Mouse (Mus musculus): Measurements from ENCODE around the gene Strbp. TPM values are rescaled to one million over a fixed set of nuclear protein-coding genes. Genes with fewer than 3 reads are reported as not detected.
"Not testable (repeated sequence)": the region's sequence is repeated elsewhere in the genome, so short reads cannot be mapped to it uniquely, and the experiment has no call there.

Strbp gene
- polyA plus RNA-seq, 1 experiment from 2014 or later = 33.4 TPM

DNA sequence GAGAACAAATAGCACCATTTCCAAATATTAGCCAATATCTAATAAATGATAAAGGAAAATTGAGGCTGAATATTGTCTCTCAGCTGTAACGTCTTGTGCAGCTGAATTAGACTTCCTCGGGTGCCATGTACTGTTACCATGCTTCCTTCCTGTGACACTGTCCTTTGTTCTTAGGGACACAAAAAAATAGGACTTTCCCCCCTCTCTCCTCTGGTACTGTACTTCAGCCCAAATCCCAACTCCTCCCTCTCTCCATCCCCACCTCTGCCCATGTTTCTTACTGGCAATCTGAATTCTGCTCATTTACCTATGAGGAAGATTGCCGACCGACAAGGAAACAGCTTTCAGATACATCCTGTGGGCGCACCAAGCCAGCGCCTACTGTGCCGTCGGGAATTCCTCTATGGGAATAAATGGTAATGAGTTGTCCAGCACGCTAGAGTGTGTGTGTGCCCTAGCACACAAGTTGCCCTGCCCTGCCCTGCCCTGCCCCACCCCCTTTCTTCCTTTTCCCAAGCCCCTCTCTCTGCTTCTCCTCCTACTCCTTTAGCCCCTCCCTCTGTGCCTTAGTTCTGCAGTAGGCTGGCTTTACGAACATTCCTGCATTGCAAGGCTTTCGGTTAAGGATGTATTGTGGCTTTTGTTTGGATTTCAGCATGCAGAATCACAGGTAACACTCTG, 187.5 kb downstream of the Strbp start, which contains the start of gene Gpr21:
Gpr21 (plus strand) TSS at position 303 of the 681 bp plus-strand sequence.
- H3K9me3 ChIP-seq (ENCODE audit: control insufficient read depth, low read length) = no peaks in the 10 kb centered on the region
- peak within 1 kb of the TSS; percentile 43 for H3K4me2 ChIP-seq (ENCODE audit: low read depth, low read length)
- 0 out of 2 replicates have a peak within 1 kb of the TSS, but pooled peaks have one; percentile 22 for H3K27ac ChIP-seq (ENCODE audit: low read length)
- peak; percentile 67 for ATAC-seq (ENCODE audit: low read depth)
- peak within 1 kb of the TSS; percentile 31 for H3K4me3 ChIP-seq (ENCODE audit: low read length)
- WGBS = 33% methylated on average over 11 of the region's 11 CpGs
- no peaks in the 10 kb centered on the region for H3K27me3 ChIP-seq (ENCODE audit: control insufficient read depth, insufficient read depth, low read depth, low read length)
- H3K36me3 ChIP-seq (ENCODE audit: control insufficient read depth, insufficient read depth, low read length) = peaks cover 8% of the 10 kb centered on the region; the same call in 1 of the 2 replicates
- H3K4me1 ChIP-seq (replicated peaks; ENCODE audit: control insufficient read depth, insufficient read depth, low read length) = peaks cover 4% of the 10 kb centered on the region
- H3K9ac ChIP-seq (ENCODE audit: low read length) = peak within 1 kb of the TSS; percentile 32; the same call in 1 of the 2 replicates

- H3K9me3 ChIP-seq (ENCODE audit: control insufficient read depth, low read length) = no peaks in the 10 kb centered on the region
- WGBS = 86% methylated on average over 4 of the region's 4 CpGs
- no peaks in the 10 kb centered on the region for H3K27me3 ChIP-seq (ENCODE audit: control insufficient read depth, insufficient read depth, low read depth, low read length)
- no peaks in the 10 kb centered on the region; the same call in 1 of the 2 replicates for H3K4me1 ChIP-seq (replicated peaks; ENCODE audit: control insufficient read depth, insufficient read depth, low read length)
- peaks cover 8% of the 10 kb centered on the region; the same call in 1 of the 2 replicates for H3K36me3 ChIP-seq (ENCODE audit: control insufficient read depth, insufficient read depth, low read length)
- H3K4me3 ChIP-seq (ENCODE audit: low read length) = no peak overlapping the region
- ATAC-seq (ENCODE audit: low read depth) = no peak
- no peak overlapping the region for H3K9ac ChIP-seq (ENCODE audit: low read length)
- no peak overlapping the region for H3K4me2 ChIP-seq (ENCODE audit: low read depth, low read length)
- no peak overlapping the region for H3K27ac ChIP-seq (ENCODE audit: low read length)
Observed at GRCm38 (mm10) chr2:37511134-37511901, 192.3 kb downstream of the Strbp start.

DNA sequence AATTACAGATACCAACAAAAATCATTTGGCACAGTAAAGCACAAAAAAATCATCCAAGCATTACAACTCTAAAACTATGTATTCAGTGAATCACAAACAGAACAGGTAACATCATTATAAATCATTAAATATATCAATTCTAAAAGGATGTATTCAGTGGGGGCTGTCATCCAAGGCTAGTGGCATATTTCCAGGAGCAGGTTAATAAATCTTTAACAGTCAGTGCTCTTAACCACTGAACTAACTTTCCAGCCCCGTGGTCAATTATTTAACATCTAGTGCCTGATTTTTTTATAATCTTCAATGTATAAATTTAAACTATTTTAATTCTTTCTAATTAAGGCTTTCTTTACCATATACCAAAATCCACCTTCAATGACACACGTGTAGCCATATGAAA, 197.8 kb downstream of the Strbp start:
- 83% methylated on average over 2 of the region's 2 CpGs for WGBS
- ATAC-seq (ENCODE audit: low read depth); H3K9ac ChIP-seq (ENCODE audit: low read length); H3K4me2 ChIP-seq (ENCODE audit: low read depth, low read length); H3K4me1 ChIP-seq (replicated peaks; ENCODE audit: control insufficient read depth, insufficient read depth, low read length); H3K4me3 ChIP-seq (ENCODE audit: low read length); H3K36me3 ChIP-seq (ENCODE audit: control insufficient read depth, insufficient read depth, low read length); H3K27ac ChIP-seq (ENCODE audit: low read length); H3K27me3 ChIP-seq (ENCODE audit: control insufficient read depth, insufficient read depth, low read depth, low read length); H3K9me3 ChIP-seq (ENCODE audit: control insufficient read depth, low read length): not testable (repeated sequence)

- 88% methylated on average over 4 of the region's 4 CpGs for WGBS
- Histone ChIP-seq H3K9me3 (ENCODE audit: control insufficient read depth, low read length) (no peaks in the 10 kb centered on the region), H3K4me2 (ENCODE audit: low read depth, low read length) (no peak overlapping the region), H3K27me3 (ENCODE audit: control insufficient read depth, insufficient read depth, low read depth, low read length) (no peaks in the 10 kb centered on the region), H3K27ac (ENCODE audit: low read length) (no peak overlapping the region), H3K4me3 (ENCODE audit: low read length) (no peak overlapping the region), H3K36me3 (ENCODE audit: control insufficient read depth, insufficient read depth, low read length) (peaks cover 15% of the 10 kb centered on the region), H3K4me1 (replicated peaks; ENCODE audit: control insufficient read depth, insufficient read depth, low read length) (no peaks in the 10 kb centered on the region), H3K9ac (ENCODE audit: low read length) (no peak overlapping the region)
- ATAC-seq (ENCODE audit: low read depth) = no peak
Observed at GRCm38 (mm10) chr2:37497321-37497720, 206.3 kb downstream of the Strbp start.

DNA sequence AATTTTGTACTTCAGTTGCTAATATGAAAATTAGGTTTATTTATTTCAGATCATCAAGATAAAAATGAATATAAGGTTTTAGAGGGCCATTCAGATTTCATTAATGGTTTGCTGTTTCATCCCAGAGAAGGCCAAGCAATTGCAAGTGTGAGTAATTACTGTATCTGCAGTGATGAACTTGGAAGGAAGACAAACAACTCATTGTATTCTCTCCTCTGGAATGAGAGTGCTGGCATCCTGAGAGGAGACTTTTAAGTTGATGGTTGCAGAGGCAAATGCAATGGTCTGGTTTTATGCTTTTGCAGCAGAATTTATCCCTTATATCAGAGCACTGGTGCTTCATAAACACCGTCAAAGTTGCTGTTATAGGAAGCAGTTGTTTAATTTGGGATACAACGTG, 214.7 kb downstream of the Strbp start:
- Histone ChIP-seq H3K36me3 (ENCODE audit: control insufficient read depth, insufficient read depth, low read length) (peaks cover 28% of the 10 kb centered on the region), H3K4me1 (replicated peaks; ENCODE audit: control insufficient read depth, insufficient read depth, low read length) (no peaks in the 10 kb centered on the region)

DNA sequence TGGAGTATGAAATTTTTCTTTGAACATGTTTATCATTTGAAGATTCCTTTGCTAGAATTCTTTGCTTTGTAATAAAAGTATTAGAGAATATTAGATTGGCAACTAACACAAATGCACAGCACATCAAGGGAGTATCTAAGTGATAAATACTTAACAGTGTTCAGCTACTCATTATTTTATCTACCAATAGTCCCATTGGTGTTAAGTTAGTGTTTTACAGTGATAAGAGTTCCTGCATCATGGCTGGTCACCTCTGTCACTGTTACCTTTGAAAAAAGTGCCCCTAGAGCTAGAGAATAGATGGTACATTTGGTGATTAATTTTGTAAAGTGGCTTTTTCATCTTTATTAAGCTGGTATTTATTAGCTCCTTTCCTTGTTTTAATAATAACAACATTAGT, 217.3 kb downstream of the Strbp start:
- Histone ChIP-seq H3K4me2 (ENCODE audit: low read depth, low read length) (no peak overlapping the region), H3K9me3 (ENCODE audit: control insufficient read depth, low read length) (no peaks in the 10 kb centered on the region), H3K4me3 (ENCODE audit: low read length) (no peak overlapping the region), H3K9ac (ENCODE audit: low read length) (no peak overlapping the region), H3K27ac (ENCODE audit: low read length) (no peak overlapping the region), H3K27me3 (ENCODE audit: control insufficient read depth, insufficient read depth, low read depth, low read length) (no peaks in the 10 kb centered on the region), H3K36me3 (ENCODE audit: control insufficient read depth, insufficient read depth, low read length) (peaks cover 22% of the 10 kb centered on the region), H3K4me1 (replicated peaks; ENCODE audit: control insufficient read depth, insufficient read depth, low read length) (no peaks in the 10 kb centered on the region)
- no peak for ATAC-seq (ENCODE audit: low read depth)

More for the DNA sequence above, 214.7 kb downstream of the Strbp start:
- no peak overlapping the region for H3K9ac ChIP-seq (ENCODE audit: low read length)
- H3K4me2 ChIP-seq (ENCODE audit: low read depth, low read length) = no peak overlapping the region
- H3K4me3 ChIP-seq (ENCODE audit: low read length) = no peak overlapping the region
- H3K27me3 ChIP-seq (ENCODE audit: control insufficient read depth, insufficient read depth, low read depth, low read length) = no peaks in the 10 kb centered on the region
- no peak for ATAC-seq (ENCODE audit: low read depth)
- no peaks in the 10 kb centered on the region for H3K9me3 ChIP-seq (ENCODE audit: control insufficient read depth, low read length)
- WGBS = 82% methylated on average over 2 of the region's 2 CpGs
- no peak overlapping the region for H3K27ac ChIP-seq (ENCODE audit: low read length)

DNA sequence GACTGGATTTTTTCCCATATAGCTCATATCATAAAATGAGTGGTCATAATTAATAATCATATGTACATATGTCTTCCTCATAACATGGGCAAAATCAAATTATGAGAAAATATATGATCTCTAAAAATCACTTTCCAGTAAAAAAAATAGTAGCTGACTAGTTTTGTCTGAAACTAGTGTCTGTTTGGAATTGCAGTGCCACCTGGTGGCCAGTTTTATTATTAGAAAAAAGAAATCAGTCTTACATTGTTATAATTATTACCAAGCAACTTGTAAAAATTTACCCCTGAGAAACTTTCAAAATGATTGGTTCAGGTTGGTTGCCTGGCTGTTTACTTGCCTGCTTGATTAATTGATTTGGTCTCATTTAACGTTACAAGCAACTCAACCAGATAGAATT, 218.3 kb downstream of the Strbp start:
- WGBS = 86% methylated on average over 1 of the region's 1 CpGs
- Histone ChIP-seq H3K4me2 (ENCODE audit: low read depth, low read length) (no peak overlapping the region), H3K27me3 (ENCODE audit: control insufficient read depth, insufficient read depth, low read depth, low read length) (no peaks in the 10 kb centered on the region), H3K4me1 (replicated peaks; ENCODE audit: control insufficient read depth, insufficient read depth, low read length) (no peaks in the 10 kb centered on the region), H3K27ac (ENCODE audit: low read length) (no peak overlapping the region), H3K9ac (ENCODE audit: low read length) (no peak overlapping the region), H3K36me3 (ENCODE audit: control insufficient read depth, insufficient read depth, low read length) (peaks cover 18% of the 10 kb centered on the region), H3K9me3 (ENCODE audit: control insufficient read depth, low read length) (no peaks in the 10 kb centered on the region), H3K4me3 (ENCODE audit: low read length) (no peak overlapping the region)
- ATAC-seq (ENCODE audit: low read depth) = no peak

DNA sequence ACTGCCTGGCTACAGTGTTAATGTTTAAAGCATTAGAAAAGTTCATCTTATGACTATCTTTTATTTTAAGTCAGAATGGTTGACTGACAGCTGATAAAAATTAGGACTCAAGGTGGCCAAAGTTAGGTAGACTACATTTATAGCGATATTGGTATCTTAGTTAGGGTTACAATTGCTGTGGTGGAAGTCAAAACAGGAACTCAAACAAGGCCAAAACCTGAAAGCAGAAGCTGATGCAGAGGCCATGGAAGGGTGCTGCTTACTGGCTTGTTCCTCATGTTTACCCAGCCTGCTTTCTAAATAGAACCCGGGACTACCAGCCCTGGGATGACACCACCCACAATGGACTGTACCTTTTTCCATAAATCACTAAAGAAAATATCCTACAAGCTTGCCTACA, 219.5 kb downstream of the Strbp start:
- H3K36me3 ChIP-seq (ENCODE audit: control insufficient read depth, insufficient read depth, low read length) = peaks cover 13% of the 10 kb centered on the region
- H3K4me3 ChIP-seq (ENCODE audit: low read length) = no peak overlapping the region
- H3K9me3 ChIP-seq (ENCODE audit: control insufficient read depth, low read length) = no peaks in the 10 kb centered on the region
- ATAC-seq (ENCODE audit: low read depth) = no peak
- H3K4me2 ChIP-seq (ENCODE audit: low read depth, low read length) = no peak overlapping the region
- H3K27me3 ChIP-seq (ENCODE audit: control insufficient read depth, insufficient read depth, low read depth, low read length) = no peaks in the 10 kb centered on the region
- no peaks in the 10 kb centered on the region for H3K4me1 ChIP-seq (replicated peaks; ENCODE audit: control insufficient read depth, insufficient read depth, low read length)
- H3K9ac ChIP-seq (ENCODE audit: low read length) = no peak overlapping the region
- 83% methylated on average over 2 of the region's 2 CpGs for WGBS
- no peak overlapping the region for H3K27ac ChIP-seq (ENCODE audit: low read length)

GRCm38 (mm10) chr2:37480039-37480438, 223.6 kb downstream of the Strbp start:
- H3K9me3 ChIP-seq (ENCODE audit: control insufficient read depth, low read length) = no peaks in the 10 kb centered on the region
- peaks cover 29% of the 10 kb centered on the region for H3K36me3 ChIP-seq (ENCODE audit: control insufficient read depth, insufficient read depth, low read length)
- no peak for ATAC-seq (ENCODE audit: low read depth)
- no peak overlapping the region for H3K27ac ChIP-seq (ENCODE audit: low read length)
- no peak overlapping the region for H3K4me2 ChIP-seq (ENCODE audit: low read depth, low read length)
- no peak overlapping the region for H3K9ac ChIP-seq (ENCODE audit: low read length)
- H3K4me1 ChIP-seq (replicated peaks; ENCODE audit: control insufficient read depth, insufficient read depth, low read length) = no peaks in the 10 kb centered on the region
- H3K27me3 ChIP-seq (ENCODE audit: control insufficient read depth, insufficient read depth, low read depth, low read length) = no peaks in the 10 kb centered on the region
- WGBS = 94% methylated on average over 2 of the region's 2 CpGs
- no peak overlapping the region for H3K4me3 ChIP-seq (ENCODE audit: low read length)
